Mouse (Mus musculus) intestine, postnatal 0 days (tissue): ENCODE measurements around the gene Gm19426. TPM values are rescaled to one million over a fixed set of nuclear protein-coding genes. Genes with fewer than 3 reads are reported as not detected.
A peak's percentile ranks its signal among the peaks of the same experiment; 100 is the strongest.
"Not testable (repeated sequence)": the region's sequence is repeated elsewhere in the genome, so short reads cannot be mapped to it uniquely, and the experiment has no call there.

Experiments
- ATAC-seq: fragments of 200-750 bp; cut with Nextera tagmentation; 2 replicates; pipeline ENCODE4 v1.8.0; 2017; ENCODE audit warnings: mild to moderate bottlenecking, moderate TSS enrichment, moderate library complexity
- H3K27ac ChIP-seq: fragments of 300-500 bp; sonication (generic); 2 replicates; pipeline ENCODE4 v1.5.1; 2014; ENCODE audit warnings: mild to moderate bottlenecking, low read depth, low read length, moderate library complexity
- H3K27me3 ChIP-seq: fragments of 300-500 bp; sonication (generic); replicated peaks from 2 replicates; pipeline ENCODE4 v1.6.1; 2014; ENCODE audit warnings: low read length, mixed read lengths; ENCODE audit not compliant: control insufficient read depth, insufficient read depth
- H3K36me3 ChIP-seq: fragments of 300-500 bp; sonication (generic); 2 replicates; pipeline ENCODE4 v1.6.1; 2014; ENCODE audit warnings: mild to moderate bottlenecking, moderate library complexity; ENCODE audit not compliant: control insufficient read depth, insufficient read depth
- H3K4me1 ChIP-seq: fragments of 300-500 bp; sonication (generic); replicated peaks from 2 replicates; pipeline ENCODE4 v1.6.1; 2014; ENCODE audit warnings: antibody characterized with exemption, low read length, mixed read lengths; ENCODE audit not compliant: control insufficient read depth, insufficient read depth
- H3K4me2 ChIP-seq: fragments of 300-500 bp; sonication (generic); replicated peaks from 2 replicates; pipeline ENCODE4 v1.6.1; 2014; ENCODE audit warnings: low read depth, mild to moderate bottlenecking, moderate library complexity
- H3K4me3 ChIP-seq: fragments of 300-500 bp; sonication (generic); 2 replicates; pipeline ENCODE4 v1.5.1; 2014; ENCODE audit warnings: low read depth, low read length
- H3K9ac ChIP-seq: fragments of 300-500 bp; sonication (generic); 2 replicates; pipeline ENCODE4 v1.6.1; 2014; ENCODE audit warnings: mild to moderate bottlenecking, low read depth, low read length
- H3K9me3 ChIP-seq: fragments of 300-500 bp; sonication (generic); 2 replicates; pipeline ENCODE4 v1.6.1; 2016; ENCODE audit warnings: mixed run types; ENCODE audit not compliant: control insufficient read depth
- CTCF ChIP-seq: sonication (generic); IDR thresholded peaks from 2 replicates; pipeline ENCODE4 v1.5.1; 2016; ENCODE audit warnings: low read depth, mild to moderate bottlenecking, control low read depth, antibody characterized with exemption, moderate library complexity
- WGBS: fragments of 180-500 bp; shearing (Covaris S2); extraction: QIAGEN DNeasy Blood & Tissue Kit; methylation state at CpG from one replicate; pipeline ENCODE4 v1.1.7; 2014; 5-methylcytosine and 5-hydroxymethylcytosine counted together
- polyA plus RNA-seq: library from polyadenylated mRNA; unstranded; fragments of >200 nt; fragmentation: Nextera tagmentation; extraction: Ambion mirVana; gene quantifications from 2 replicates; pipeline ENCODE4 v1.2.1, GENCODE M21; 2015

Gene Gm19426
- polyA plus RNA-seq, 1 experiment from 2014 or later: 2.5 TPM

GRCm38 (mm10) chr2:84735346-84735920 is 8.0 kb downstream of the Gm19426 start:
- Histone ChIP-seq H3K9me3 (no peaks in the 10 kb centered on the region), H3K27me3 (peaks cover 24% of the 10 kb centered on the region), H3K27ac (no peak overlapping the region), H3K9ac (no peak overlapping the region), H3K36me3 (no peaks in the 10 kb centered on the region), H3K4me1 (0 out of 2 replicates have a peak, but pooled peaks cover 5% of the 10 kb centered on the region), H3K4me3 (no peak overlapping the region), H3K4me2 (peak overlapping the region; percentile 56; the same call in 1 of the 2 replicates)
- ATAC-seq: no peak
- WGBS: 10% methylated on average over 7 of the region's 7 CpGs
- TF ChIP-seq CTCF: no peak

DNA sequence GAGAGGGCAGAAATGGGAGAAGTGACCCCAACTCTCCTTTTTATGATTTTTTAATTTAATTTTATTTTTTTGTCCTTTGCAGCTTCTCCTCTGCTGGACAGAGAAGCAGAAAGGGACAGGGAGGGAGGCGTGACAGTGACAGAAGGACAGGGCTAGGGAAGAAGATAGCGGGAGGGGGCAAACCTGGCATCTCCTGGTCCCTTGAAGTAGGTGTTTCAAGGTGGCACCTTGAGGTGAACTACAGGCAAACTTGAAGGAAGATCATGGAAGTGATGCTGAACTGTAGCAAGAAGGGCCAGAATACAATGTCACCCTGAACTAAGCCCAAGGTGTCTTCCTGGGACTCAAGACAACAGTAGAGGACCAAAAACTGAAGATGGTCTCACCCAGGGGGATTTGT is 8.5 kb downstream of the Gm19426 start:
- no peak for ATAC-seq
- H3K4me1 ChIP-seq: 0 out of 2 replicates have a peak, but pooled peaks cover 5% of the 10 kb centered on the region
- no peak overlapping the region for H3K9ac ChIP-seq
- peak overlapping the region; percentile 27; the same call in 1 of the 2 replicates for H3K4me3 ChIP-seq
- peaks cover 24% of the 10 kb centered on the region for H3K27me3 ChIP-seq
- H3K4me2 ChIP-seq: peak overlapping the region; percentile 56
- H3K36me3 ChIP-seq: no peaks in the 10 kb centered on the region
- TF ChIP-seq CTCF: no peak
- WGBS: 2% methylated on average over 2 of the region's 2 CpGs
- no peak overlapping the region for H3K27ac ChIP-seq
- H3K9me3 ChIP-seq: no peaks in the 10 kb centered on the region

- TF ChIP-seq CTCF: no peak
- Histone ChIP-seq H3K9me3 (no peaks in the 10 kb centered on the region), H3K4me3 (peak overlapping the region; percentile 27), H3K36me3 (no peaks in the 10 kb centered on the region), H3K9ac (no peak overlapping the region), H3K27me3 (peaks cover 24% of the 10 kb centered on the region), H3K4me2 (peak overlapping the region; percentile 56), H3K4me1 (0 out of 2 replicates have a peak, but pooled peaks cover 5% of the 10 kb centered on the region), H3K27ac (no peak overlapping the region)
- WGBS: 1% methylated on average over 11 of the region's 11 CpGs
- ATAC-seq: no peak
Measured at GRCm38 (mm10) chr2:84734351-84734864, 9.0 kb downstream of the Gm19426 start.

- Histone ChIP-seq H3K9me3 (no peaks in the 10 kb centered on the region), H3K4me2 (peak within 1 kb of the TSS; percentile 56), H3K4me1 (0 out of 2 replicates have a peak, but pooled peaks cover 5% of the 10 kb centered on the region), H3K27ac (no peak within 1 kb of the TSS), H3K9ac (no peak within 1 kb of the TSS), H3K27me3 (peaks cover 24% of the 10 kb centered on the region), H3K4me3 (peak within 1 kb of the TSS; percentile 27), H3K36me3 (no peaks in the 10 kb centered on the region)
- 3% methylated on average over 8 of the region's 8 CpGs for WGBS
- TF ChIP-seq CTCF: no peak
- ATAC-seq: no peak
Measured at GRCm38 (mm10) chr2:84733579-84734300, 9.7 kb downstream of the Gm19426 start, which contains the start of gene Ypel4. Ypel4 (plus strand) TSS chr2:84734058.

- Histone ChIP-seq H3K27me3 (peaks cover 23% of the 10 kb centered on the region), H3K4me2 (no peak overlapping the region), H3K36me3 (no peaks in the 10 kb centered on the region), H3K4me3 (no peak overlapping the region), H3K9ac (no peak overlapping the region), H3K27ac (no peak overlapping the region), H3K4me1 (0 out of 2 replicates have a peak, but pooled peaks cover 3% of the 10 kb centered on the region), H3K9me3 (no peaks in the 10 kb centered on the region)
- TF ChIP-seq CTCF: no peak
- ATAC-seq: no peak
- 71% methylated on average over 1 of the region's 1 CpGs for WGBS
Measured at GRCm38 (mm10) chr2:84732394-84732793, 11.1 kb downstream of the Gm19426 start.

GRCm38 (mm10) chr2:84731206-84731605 is 12.2 kb downstream of the Gm19426 start:
- no peak for TF ChIP-seq CTCF
- no peak overlapping the region for H3K4me3 ChIP-seq
- H3K4me1 ChIP-seq: 0 out of 2 replicates have a peak, but pooled peaks cover 1% of the 10 kb centered on the region
- WGBS: 85% methylated on average over 3 of the region's 3 CpGs
- no peak for ATAC-seq
- H3K27ac ChIP-seq: no peak overlapping the region
- H3K36me3 ChIP-seq: no peaks in the 10 kb centered on the region
- peaks cover 13% of the 10 kb centered on the region for H3K27me3 ChIP-seq
- H3K4me2 ChIP-seq: no peak overlapping the region
- H3K9me3 ChIP-seq: no peaks in the 10 kb centered on the region
- no peak overlapping the region for H3K9ac ChIP-seq

- peak overlapping the region; percentile 83; the same call in 1 of the 2 replicates for H3K4me2 ChIP-seq
- 86% methylated on average over 5 of the region's 5 CpGs for WGBS
- peaks cover 19% of the 10 kb centered on the region; the same call in 1 of the 2 replicates for H3K36me3 ChIP-seq
- peak overlapping the region; percentile 57; the same call in 1 of the 2 replicates for H3K4me3 ChIP-seq
- not testable (repeated sequence) for H3K27ac ChIP-seq, H3K4me1 ChIP-seq, H3K9me3 ChIP-seq, ATAC-seq, H3K9ac ChIP-seq, H3K27me3 ChIP-seq
Measured at GRCm38 (mm10) chr2:84728191-84728590, 15.3 kb downstream of the Gm19426 start.
